Mouse (Mus musculus) midbrain, embryonic 10.5 days (tissue): ENCODE results near the gene L3mbtl1. TPM values are rescaled to one million over a fixed set of nuclear protein-coding genes. Genes with fewer than 3 reads are reported as not detected.

Experiments
- DNase-seq: peaks from one replicate; pipeline ENCODE4 v3.0.0-alpha.2; 2017; ENCODE audit warnings: low spot score
- H3K27ac ChIP-seq: fragments of 300-500 bp; sonication (generic); replicated peaks from 2 replicates; pipeline ENCODE4 v1.5.1; 2016; ENCODE audit warnings: mild to moderate bottlenecking
- H3K27me3 ChIP-seq: fragments of 300-500 bp; sonication (generic); 2 replicates; pipeline ENCODE4 v1.6.1; 2016; ENCODE audit warnings: low read depth, mild to moderate bottlenecking; ENCODE audit not compliant: poor library complexity, severe bottlenecking
- H3K36me3 ChIP-seq: fragments of 300-500 bp; sonication (generic); 2 replicates; pipeline ENCODE4 v1.6.1; 2016; ENCODE audit warnings: mild to moderate bottlenecking, moderate library complexity
- H3K4me1 ChIP-seq: fragments of 300-500 bp; sonication (generic); 2 replicates; pipeline ENCODE4 v1.6.1; 2016
- H3K4me3 ChIP-seq: fragments of 300-500 bp; sonication (generic); 2 replicates; pipeline ENCODE4 v1.5.1; 2016; ENCODE audit warnings: mild to moderate bottlenecking, moderate library complexity
- H3K9me3 ChIP-seq: fragments of 300-500 bp; sonication (generic); replicated peaks from 2 replicates; pipeline ENCODE4 v1.6.1; 2016; ENCODE audit warnings: mild to moderate bottlenecking
- WGBS: fragments of 180-500 bp; shearing (Covaris S2); methylation state at CpG from one replicate; pipeline ENCODE4 v1.1.7; 2016; 5-methylcytosine and 5-hydroxymethylcytosine counted together
- polyA plus RNA-seq: library from polyadenylated mRNA; unstranded; fragments of >200 nt; fragmentation: Nextera tagmentation; extraction: Ambion mirVana; gene quantifications from 2 replicates; pipeline ENCODE4 v1.2.1, GENCODE M21; 2016

The L3mbtl1 gene
- polyA plus RNA-seq, 1 experiment from 2014 or later, result 0.23 TPM

- WGBS, result 59% methylated on average over 14 of the region's 14 CpGs
- H3K9me3 ChIP-seq, result no peaks in the 10 kb centered on the region
- peak overlapping the region; percentile 41 for H3K4me3 ChIP-seq
- no peak for DNase-seq
- H3K27me3 ChIP-seq, result peaks cover 17% of the 10 kb centered on the region
- no peaks in the 10 kb centered on the region for H3K36me3 ChIP-seq
- H3K27ac ChIP-seq, result no peak overlapping the region
- peaks cover 16% of the 10 kb centered on the region for H3K4me1 ChIP-seq
These were observed 4.9 kb downstream of the L3mbtl1 start for GRCm38 (mm10) chr2:162948221-162948620.

GRCm38 (mm10) chr2:162950776-162951175 lies 7.5 kb downstream of the L3mbtl1 start:
- Histone ChIP-seq H3K4me3 (no peak overlapping the region), H3K9me3 (no peaks in the 10 kb centered on the region), H3K27ac (no peak overlapping the region), H3K36me3 (no peaks in the 10 kb centered on the region), H3K27me3 (no peaks in the 10 kb centered on the region), H3K4me1 (peaks cover 7% of the 10 kb centered on the region)
- WGBS, result 98% methylated on average over 2 of the region's 2 CpGs
- DNase-seq, result no peak

- Histone ChIP-seq H3K36me3 (no peaks in the 10 kb centered on the region), H3K4me3 (no peak overlapping the region), H3K4me1 (no peaks in the 10 kb centered on the region), H3K27ac (no peak overlapping the region), H3K27me3 (no peaks in the 10 kb centered on the region), H3K9me3 (no peaks in the 10 kb centered on the region)
- WGBS, result 97% methylated on average over 2 of the region's 2 CpGs
- DNase-seq, result no peak
These were observed 13.6 kb downstream of the L3mbtl1 start for GRCm38 (mm10) chr2:162956843-162957242.

- H3K36me3 ChIP-seq, result no peaks in the 10 kb centered on the region
- no peaks in the 10 kb centered on the region for H3K4me1 ChIP-seq
- H3K27ac ChIP-seq, result no peak overlapping the region
- DNase-seq, result no peak
- no peaks in the 10 kb centered on the region for H3K27me3 ChIP-seq
- H3K4me3 ChIP-seq, result no peak overlapping the region
- WGBS, result 73% methylated on average over 9 of the region's 10 CpGs
- H3K9me3 ChIP-seq, result no peaks in the 10 kb centered on the region
These were observed 18.0 kb downstream of the L3mbtl1 start for GRCm38 (mm10) chr2:162961321-162961720.

- H3K9me3 ChIP-seq, result no peaks in the 10 kb centered on the region
- 92% methylated on average over 2 of the region's 2 CpGs for WGBS
- no peaks in the 10 kb centered on the region for H3K4me1 ChIP-seq
- H3K4me3 ChIP-seq, result no peak overlapping the region
- H3K27me3 ChIP-seq, result 0 out of 2 replicates have a peak, but pooled peaks cover 6% of the 10 kb centered on the region
- H3K27ac ChIP-seq, result no peak overlapping the region
- H3K36me3 ChIP-seq, result no peaks in the 10 kb centered on the region
- DNase-seq, result no peak
These were observed 23.5 kb downstream of the L3mbtl1 start for GRCm38 (mm10) chr2:162966734-162967133.

GRCm38 (mm10) chr2:162968357-162968756 lies 25.1 kb downstream of the L3mbtl1 start:
- DNase-seq, result peak; percentile 60
- 0 out of 2 replicates have a peak, but pooled peaks cover 6% of the 10 kb centered on the region for H3K27me3 ChIP-seq
- 10% methylated on average over 5 of the region's 5 CpGs for WGBS
- no peak overlapping the region for H3K4me3 ChIP-seq
- peaks cover 7% of the 10 kb centered on the region for H3K4me1 ChIP-seq
- H3K36me3 ChIP-seq, result no peaks in the 10 kb centered on the region
- no peaks in the 10 kb centered on the region for H3K9me3 ChIP-seq
- H3K27ac ChIP-seq, result no peak overlapping the region

GRCm38 (mm10) chr2:162969101-162969500 lies 25.8 kb downstream of the L3mbtl1 start:
- Histone ChIP-seq H3K36me3 (no peaks in the 10 kb centered on the region), H3K9me3 (no peaks in the 10 kb centered on the region), H3K4me3 (no peak overlapping the region), H3K27me3 (0 out of 2 replicates have a peak, but pooled peaks cover 6% of the 10 kb centered on the region), H3K4me1 (peaks cover 14% of the 10 kb centered on the region), H3K27ac (no peak overlapping the region)
- WGBS, result 89% methylated on average over 3 of the region's 3 CpGs
- no peak for DNase-seq

- H3K4me3 ChIP-seq, result no peak overlapping the region
- WGBS, result 86% methylated on average over 6 of the region's 6 CpGs
- no peak for DNase-seq
These were observed 27.6 kb downstream of the L3mbtl1 start for GRCm38 (mm10) chr2:162970896-162971295.

GRCm38 (mm10) chr2:162972752-162973151 lies 29.5 kb downstream of the L3mbtl1 start:
- DNase-seq, result no peak
- no peak overlapping the region for H3K4me3 ChIP-seq
- whole genome bisulfite sequencing, result 72% methylated on average over 7 of the region's 7 CpGs
- H3K9me3 ChIP-seq, result no peaks in the 10 kb centered on the region
- no peak overlapping the region; the same call in 1 of the 2 replicates for H3K27ac ChIP-seq
- no peaks in the 10 kb centered on the region for H3K36me3 ChIP-seq
- H3K27me3 ChIP-seq, result no peaks in the 10 kb centered on the region
- peaks cover 21% of the 10 kb centered on the region for H3K4me1 ChIP-seq

More at GRCm38 (mm10) chr2:162970896-162971295, 27.6 kb downstream of the L3mbtl1 start:
- 0 out of 2 replicates have a peak, but pooled peaks cover 6% of the 10 kb centered on the region for H3K27me3 ChIP-seq
- no peaks in the 10 kb centered on the region for H3K9me3 ChIP-seq
- H3K36me3 ChIP-seq, result no peaks in the 10 kb centered on the region
- H3K4me1 ChIP-seq, result peaks cover 19% of the 10 kb centered on the region
- no peak overlapping the region for H3K27ac ChIP-seq

- 84% methylated on average over 5 of the region's 5 CpGs for WGBS
These were observed 29.9 kb downstream of the L3mbtl1 start for GRCm38 (mm10) chr2:162973206-162973605.

GRCm38 (mm10) chr2:162973637-162974036 lies 30.4 kb downstream of the L3mbtl1 start:
- no peak overlapping the region for H3K4me3 ChIP-seq
- peak overlapping the region; percentile 76 for H3K27ac ChIP-seq
- H3K9me3 ChIP-seq, result no peaks in the 10 kb centered on the region
- H3K36me3 ChIP-seq, result no peaks in the 10 kb centered on the region
- 51% methylated on average over 11 of the region's 11 CpGs for WGBS
- H3K27me3 ChIP-seq, result no peaks in the 10 kb centered on the region
- DNase-seq, result no peak
- peaks cover 21% of the 10 kb centered on the region for H3K4me1 ChIP-seq

More at GRCm38 (mm10) chr2:162973206-162973605, 29.9 kb downstream of the L3mbtl1 start:
- DNase-seq, result no peak
- Histone ChIP-seq H3K4me3 (no peak overlapping the region), H3K27me3 (no peaks in the 10 kb centered on the region), H3K36me3 (no peaks in the 10 kb centered on the region), H3K9me3 (no peaks in the 10 kb centered on the region), H3K27ac (peak overlapping the region; percentile 76), H3K4me1 (peaks cover 21% of the 10 kb centered on the region)

- H3K27ac ChIP-seq, result no peak overlapping the region
- no peaks in the 10 kb centered on the region for H3K36me3 ChIP-seq
- no peak for DNase-seq
- no peaks in the 10 kb centered on the region for H3K27me3 ChIP-seq
- WGBS, result 87% methylated on average over 11 of the region's 11 CpGs
- no peaks in the 10 kb centered on the region for H3K9me3 ChIP-seq
- peaks cover 21% of the 10 kb centered on the region for H3K4me1 ChIP-seq
- no peak overlapping the region for H3K4me3 ChIP-seq
These were observed 32.0 kb downstream of the L3mbtl1 start for GRCm38 (mm10) chr2:162975157-162975775.

- no peak overlapping the region for H3K27ac ChIP-seq
- 75% methylated on average over 4 of the region's 4 CpGs for WGBS
- no peaks in the 10 kb centered on the region for H3K27me3 ChIP-seq
- H3K4me3 ChIP-seq, result no peak overlapping the region
- H3K36me3 ChIP-seq, result no peaks in the 10 kb centered on the region
- DNase-seq, result no peak
- H3K4me1 ChIP-seq, result peaks cover 21% of the 10 kb centered on the region
- no peaks in the 10 kb centered on the region for H3K9me3 ChIP-seq
These were observed 32.7 kb downstream of the L3mbtl1 start for GRCm38 (mm10) chr2:162976001-162976400.
